In the genomic region with DNA sequence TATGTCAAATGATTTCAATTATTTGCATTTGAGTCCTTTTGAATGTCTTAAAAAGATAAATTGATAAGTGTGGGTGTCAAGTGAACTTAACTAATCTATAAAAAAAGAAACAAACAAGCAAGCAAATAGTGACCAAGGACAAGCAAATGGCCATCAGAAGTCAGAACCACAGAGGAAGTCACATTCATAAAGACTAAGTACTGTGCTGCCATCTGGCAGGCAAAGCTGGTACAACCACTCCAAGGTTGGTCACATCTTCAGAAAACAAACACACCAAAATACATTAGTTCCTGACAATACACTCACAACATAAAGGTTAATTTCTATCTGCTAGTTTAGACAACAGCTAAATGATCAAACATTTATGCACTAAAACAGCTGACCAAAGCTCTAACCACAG, we compare ENCODE assay signal across 8 mouse cellular contexts. TPM values are rescaled to one million over a fixed set of nuclear protein-coding genes. Genes with fewer than 3 reads are reported as not detected.
DNase-seq lines count a peak whose midpoint lies in the region; ATAC-seq lines count a peak whose summit lies in the region.

No protein-coding gene starts in this region.

- no peak overlapping the region for H3K4me3 ChIP-seq in embryonic facial prominence, embryonic 14.5 days (ENCODE audit: low read depth, low read length)

- DNase-seq in heart, adult 18-20 months, result peak; percentile 3 to 48
- DNase-seq in heart, adult 11 months, result no peak
- DNase-seq in testis, postnatal 10 days (ENCODE audit: low spot score), result peak; percentile 47
- DNase-seq in testis, postnatal 14 days (ENCODE audit: low spot score), result no peak
- DNase-seq in embryonic facial prominence, embryonic 14.5 days (ENCODE audit: low spot score), result peak; percentile 33
- DNase-seq in layer of hippocampus, postnatal 10 days (ENCODE audit: low spot score in 2 of 2), result peak; percentile 48 to 54
- DNase-seq in right cerebral cortex, postnatal 14 days, result peak; percentile 44
- DNase-seq in urinary bladder, postnatal 4 days (ENCODE audit: low spot score in 2 of 2), result no peak

- no peak overlapping the region for H3K9ac ChIP-seq in embryonic facial prominence, embryonic 14.5 days (ENCODE audit: low read depth, low read length)

- peaks cover 3% of the 10 kb centered on the region; the same call in 1 of the 2 replicates for H3K36me3 ChIP-seq in embryonic facial prominence, embryonic 14.5 days (ENCODE audit: control insufficient read depth, insufficient read depth, low read length)

- H3K9me3 ChIP-seq in embryonic facial prominence, embryonic 14.5 days (ENCODE audit: control insufficient read depth, low read length), result no peaks in the 10 kb centered on the region

- no peak for ATAC-seq in embryonic facial prominence, embryonic 14.5 days (ENCODE audit: low read depth)

- H3K27me3 ChIP-seq in embryonic facial prominence, embryonic 14.5 days (replicated peaks; ENCODE audit: control insufficient read depth, insufficient read depth, low read length), result no peaks in the 10 kb centered on the region

- H3K4me2 ChIP-seq in embryonic facial prominence, embryonic 14.5 days (ENCODE audit: low read depth, low read length), result no peak overlapping the region

- no peak overlapping the region for H3K27ac ChIP-seq in embryonic facial prominence, embryonic 14.5 days (replicated peaks; ENCODE audit: low read depth, low read length)

- no peaks in the 10 kb centered on the region for H3K4me1 ChIP-seq in embryonic facial prominence, embryonic 14.5 days (ENCODE audit: control insufficient read depth, insufficient read depth, low read length)

RNA-seq across cellular contexts. Expression of gene Pms1, which starts 24.2 kb away (rescaled TPM):
- 10 to 100 TPM; 12.3 to 14.9 TPM for total RNA-seq in heart, adult 18-20 months (2021)
- 12.7 and 16.3 TPM in 2 replicates for polyA plus RNA-seq in embryonic facial prominence, embryonic 14.5 days (2014; fragmentation: Nextera tagmentation; extraction: Ambion mirVana)
- total RNA-seq in layer of hippocampus, postnatal 10 days (2021), result 10 to 100 TPM; 10.8 to 11.1 TPM

RNA-seq across cellular contexts. Expression of gene Ormdl1, which starts 24.2 kb away (rescaled TPM):
- total RNA-seq in heart, adult 18-20 months (2021), result 10 to 100 TPM; 13.6 to 15.2 TPM
- 33.8 and 34.5 TPM in 2 replicates for polyA plus RNA-seq in embryonic facial prominence, embryonic 14.5 days (2014; fragmentation: Nextera tagmentation; extraction: Ambion mirVana)
- total RNA-seq in layer of hippocampus, postnatal 10 days (2021), result 1 to 10 TPM; 7.0 to 7.2 TPM

RNA-seq across cellular contexts. Expression of gene Gm28778, which starts 24.3 kb away (rescaled TPM):
- 1 to 10 TPM; 3.1 to 4.4 TPM for total RNA-seq in heart, adult 18-20 months (2021)
- polyA plus RNA-seq in embryonic facial prominence, embryonic 14.5 days (2014; fragmentation: Nextera tagmentation; extraction: Ambion mirVana), result 1.9 TPM in 1 of 2 replicates, not detected in the other
- not detected for total RNA-seq in layer of hippocampus, postnatal 10 days (2021)

RNA-seq across cellular contexts. Expression of gene Osgepl1, which starts 40.8 kb away (rescaled TPM):
- total RNA-seq in heart, adult 18-20 months (2021), result 10 to 100 TPM; 57.9 to 61.4 TPM
- polyA plus RNA-seq in embryonic facial prominence, embryonic 14.5 days (2014; fragmentation: Nextera tagmentation; extraction: Ambion mirVana), result 19.2 and 21.3 TPM in 2 replicates
- 10 to 100 TPM; 18.7 to 20.3 TPM for total RNA-seq in layer of hippocampus, postnatal 10 days (2021)

Comparison
In these comparisons a context has a peak if more than half of its experiments do, and no peak if none do; other contexts are left out.
1. DNase-seq: peak in heart, adult 18-20 months (2 of 2), testis, postnatal 10 days (single experiment), embryonic facial prominence, embryonic 14.5 days (single experiment), layer of hippocampus, postnatal 10 days (2 of 2) and right cerebral cortex, postnatal 14 days (single experiment); none in heart, adult 11 months (single experiment), testis, postnatal 14 days (single experiment) and urinary bladder, postnatal 4 days (0 of 2).
2. RNA of gene Gm28778, which starts 24.3 kb away (total RNA-seq): 3.1 to 4.4 TPM in heart, adult 18-20 months; not detected in layer of hippocampus, postnatal 10 days; every median in the first group is over 4 times any median in the second.